Mouse (Mus musculus): ENCODE data around the gene Cdkal1.

- TF ChIP-seq CTCF (IDR thresholded peaks at IDR 0.05) (no peak), EP300 (IDR thresholded peaks at IDR 0.05; ENCODE audit: insufficient read depth, low read depth, low read length) (no peak), POLR2A (IDR thresholded peaks at IDR 0.05; ENCODE audit: insufficient read depth, low read depth, low read length) (no peak)
Measured at GRCm38 (mm10) chr13:29721206-29721605, 134.3 kb downstream of the Cdkal1 start.
